In genomic region chr11:100282549-100282948, GRCm38 (mm10) we compare ENCODE assay signal across 9 mouse cellular contexts. TPM values are rescaled to one million over a fixed set of nuclear protein-coding genes. Genes with fewer than 3 reads are reported as not detected.
DNase-seq lines count a peak whose midpoint lies in the region; ATAC-seq and TF ChIP-seq lines count a peak whose summit lies in the region.
"Had no signal": no experiment of that assay in that cellular context is flagged by ENCODE, and none has a peak within 500 bp of the region (broad histone marks: within the 10 kb centered on the region; RNA-seq: fewer than 3 reads in every experiment).

No protein-coding gene starts in this region.

- 23% methylated on average over 10 of the region's 10 CpGs for WGBS in forebrain, embryonic 11.5 days
- 22% methylated on average over 10 of the region's 10 CpGs for WGBS in hindbrain, embryonic 10.5 days
- 25% methylated on average over 10 of the region's 10 CpGs for WGBS in midbrain, embryonic 11.5 days

- no peak overlapping the region for H3K4me2 ChIP-seq in forebrain, embryonic 11.5 days (ENCODE audit: low read depth, low read length, severe bottlenecking)
- no peak overlapping the region for H3K4me2 ChIP-seq in midbrain, embryonic 11.5 days
- H3K4me2 ChIP-seq: limb, embryonic 13.5 days had no signal

- H3K4me1 ChIP-seq in bone marrow macrophage, adult 2 months (ENCODE audit: control insufficient read depth, insufficient read depth, low read length): no peaks in the 10 kb centered on the region
- 0 out of 2 replicates have a peak, but pooled peaks cover 2% of the 10 kb centered on the region for H3K4me1 ChIP-seq in forebrain, embryonic 11.5 days (replicated peaks; ENCODE audit: control insufficient read depth, insufficient read depth, low read length)
- H3K4me1 ChIP-seq in hindbrain, embryonic 10.5 days (replicated peaks): peaks cover 18% of the 10 kb centered on the region
- H3K4me1 ChIP-seq in midbrain, embryonic 11.5 days (ENCODE audit: control insufficient read depth, insufficient read depth, low read length): no peaks in the 10 kb centered on the region
- H3K4me1 ChIP-seq: limb, embryonic 13.5 days had no signal

- peak; percentile 22 for DNase-seq in MEL-GATA-1-ER (ENCODE audit: extremely low read depth, low read depth)
- DNase-seq in forebrain, embryonic 11.5 days (ENCODE audit: low spot score): peak; percentile 91
- peak; percentile 87 for DNase-seq in hindbrain, embryonic 10.5 days (ENCODE audit: low spot score)
- peak; percentile 67 to 79 for DNase-seq in left cerebral cortex, adult 18-20 months (ENCODE audit: low spot score in 2 of 2)
- DNase-seq in midbrain, embryonic 11.5 days (ENCODE audit: low spot score, missing footprints): peak; percentile 98
- peak; percentile 84 for DNase-seq in right cerebral cortex, postnatal 4 days
- DNase-seq in yolk sac, embryonic 10.5 days (ENCODE audit: low spot score): peak; percentile 66

- TF ChIP-seq CTCF in bone marrow macrophage, adult 2 months (IDR thresholded peaks at IDR 0.05; ENCODE audit: low read depth, low read length): peak; percentile 70

- no peak overlapping the region for H3K9ac ChIP-seq in forebrain, embryonic 11.5 days (ENCODE audit: low read length)
- H3K9ac ChIP-seq in midbrain, embryonic 11.5 days (ENCODE audit: low read length): no peak overlapping the region
- H3K9ac ChIP-seq: limb, embryonic 13.5 days had no signal

- no peaks in the 10 kb centered on the region for H3K36me3 ChIP-seq in forebrain, embryonic 11.5 days (ENCODE audit: control insufficient read depth, insufficient read depth, low read length)
- no peaks in the 10 kb centered on the region for H3K36me3 ChIP-seq in hindbrain, embryonic 10.5 days
- H3K36me3 ChIP-seq in midbrain, embryonic 11.5 days (ENCODE audit: control insufficient read depth, insufficient read depth, low read length): no peaks in the 10 kb centered on the region
- H3K36me3 ChIP-seq: limb, embryonic 13.5 days had no signal

- H3K9me3 ChIP-seq in forebrain, embryonic 11.5 days (ENCODE audit: control insufficient read depth, low read length): no peaks in the 10 kb centered on the region
- H3K9me3 ChIP-seq in hindbrain, embryonic 10.5 days: no peaks in the 10 kb centered on the region
- H3K9me3 ChIP-seq in midbrain, embryonic 11.5 days (ENCODE audit: control insufficient read depth, low read length): no peaks in the 10 kb centered on the region
- H3K9me3 ChIP-seq: limb, embryonic 13.5 days had no signal

- ATAC-seq in forebrain, embryonic 11.5 days (replicated peaks; ENCODE audit: low FRiP score): peak; percentile 50; the same call in 1 of the 2 replicates
- ATAC-seq in midbrain, embryonic 11.5 days (ENCODE audit: low FRiP score): peak; percentile 61

- H3K27me3 ChIP-seq in forebrain, embryonic 11.5 days (ENCODE audit: control insufficient read depth, insufficient read depth, low read length): no peaks in the 10 kb centered on the region
- no peaks in the 10 kb centered on the region for H3K27me3 ChIP-seq in hindbrain, embryonic 10.5 days (ENCODE audit: insufficient read depth, poor library complexity, severe bottlenecking)
- H3K27me3 ChIP-seq in midbrain, embryonic 11.5 days (ENCODE audit: control insufficient read depth, insufficient read depth, low read length): no peaks in the 10 kb centered on the region
- H3K27me3 ChIP-seq: limb, embryonic 13.5 days had no signal

- TF ChIP-seq POLR2A in bone marrow macrophage, adult 2 months (IDR thresholded peaks at IDR 0.05; ENCODE audit: borderline replicate concordance, low read depth, low read length): no peak

- H3K27ac ChIP-seq in bone marrow macrophage, adult 2 months (ENCODE audit: insufficient read depth, low read depth, low read length): no peak overlapping the region
- no peak overlapping the region for H3K27ac ChIP-seq in forebrain, embryonic 11.5 days (ENCODE audit: low read depth, low read length)
- peak overlapping the region; percentile 75 for H3K27ac ChIP-seq in hindbrain, embryonic 10.5 days
- no peak overlapping the region for H3K27ac ChIP-seq in midbrain, embryonic 11.5 days (ENCODE audit: low read depth, low read length)
- H3K27ac ChIP-seq: limb, embryonic 13.5 days had no signal

- H3K4me3 ChIP-seq in bone marrow macrophage, adult 2 months (ENCODE audit: insufficient read depth, low read length): no peak overlapping the region
- H3K4me3 ChIP-seq in forebrain, embryonic 11.5 days (ENCODE audit: low read depth, low read length): no peak overlapping the region
- no peak overlapping the region for H3K4me3 ChIP-seq in hindbrain, embryonic 10.5 days
- H3K4me3 ChIP-seq in midbrain, embryonic 11.5 days (ENCODE audit: low read depth, low read length): no peak overlapping the region
- H3K4me3 ChIP-seq: limb, embryonic 13.5 days had no signal

RNA-seq across cellular contexts. Expression of gene Krt42, which starts 12.9 kb away (rescaled TPM):
- polyA plus RNA-seq in bone marrow macrophage, adult 2 months (2012; ENCODE audit: insufficient read depth, insufficient read length, missing spikeins): not detected in 2 replicates
- polyA plus RNA-seq in forebrain, embryonic 11.5 days (2014; fragmentation: Nextera tagmentation; extraction: Ambion mirVana): not detected in 2 replicates
- not detected in 2 replicates for polyA plus RNA-seq in hindbrain, embryonic 10.5 days (2016; fragmentation: Nextera tagmentation; extraction: Ambion mirVana)
- under 1 TPM in 1 of 2 experiments, not detected in 1; 0.35 TPM for total RNA-seq in left cerebral cortex, adult 18-20 months (2021)
- not detected in 2 replicates for polyA plus RNA-seq in midbrain, embryonic 11.5 days (2014; fragmentation: Nextera tagmentation; extraction: Ambion mirVana)
- polyA plus RNA-seq: limb, embryonic 13.5 days had no signal

RNA-seq across cellular contexts. Expression of gene Krt17, which starts 21.7 kb away (rescaled TPM):
- not detected in 2 replicates for polyA plus RNA-seq in bone marrow macrophage, adult 2 months (2012; ENCODE audit: insufficient read depth, insufficient read length, missing spikeins)
- polyA plus RNA-seq in forebrain, embryonic 11.5 days (2014; fragmentation: Nextera tagmentation; extraction: Ambion mirVana): not detected in 2 replicates
- polyA plus RNA-seq in hindbrain, embryonic 10.5 days (2016; fragmentation: Nextera tagmentation; extraction: Ambion mirVana): 0.16 TPM in 1 of 2 replicates, not detected in the other
- total RNA-seq in left cerebral cortex, adult 18-20 months (2021): under 1 TPM in 1 of 2 experiments, not detected in 1; 0.28 TPM
- 0.21 TPM in 1 of 2 replicates, not detected in the other for polyA plus RNA-seq in midbrain, embryonic 11.5 days (2014; fragmentation: Nextera tagmentation; extraction: Ambion mirVana)

RNA-seq across cellular contexts. Expression of gene Krt16, which starts 33.8 kb away (rescaled TPM):
- polyA plus RNA-seq in bone marrow macrophage, adult 2 months (2012; ENCODE audit: insufficient read depth, insufficient read length, missing spikeins): not detected in 2 replicates
- polyA plus RNA-seq in forebrain, embryonic 11.5 days (2014; fragmentation: Nextera tagmentation; extraction: Ambion mirVana): not detected in 2 replicates
- not detected in 2 replicates for polyA plus RNA-seq in hindbrain, embryonic 10.5 days (2016; fragmentation: Nextera tagmentation; extraction: Ambion mirVana)
- not detected for total RNA-seq in left cerebral cortex, adult 18-20 months (2021)
- not detected in 2 replicates for polyA plus RNA-seq in midbrain, embryonic 11.5 days (2014; fragmentation: Nextera tagmentation; extraction: Ambion mirVana)

RNA-seq across cellular contexts. Expression of gene Eif1, which starts 37.1 kb away (rescaled TPM):
- 922 and 1,042 TPM in 2 replicates for polyA plus RNA-seq in bone marrow macrophage, adult 2 months (2012; ENCODE audit: insufficient read depth, insufficient read length, missing spikeins)
- polyA plus RNA-seq in forebrain, embryonic 11.5 days (2014; fragmentation: Nextera tagmentation; extraction: Ambion mirVana): 1,675 and 1,791 TPM in 2 replicates
- polyA plus RNA-seq in hindbrain, embryonic 10.5 days (2016; fragmentation: Nextera tagmentation; extraction: Ambion mirVana): 1,728 and 1,735 TPM in 2 replicates
- total RNA-seq in left cerebral cortex, adult 18-20 months (2021): 100 to 1,000 TPM; 831 to 849 TPM
- polyA plus RNA-seq in midbrain, embryonic 11.5 days (2014; fragmentation: Nextera tagmentation; extraction: Ambion mirVana): 1,701 and 1,853 TPM in 2 replicates

RNA-seq across cellular contexts. Expression of gene Gast, which starts 51.7 kb away (rescaled TPM):
- not detected in 2 replicates for polyA plus RNA-seq in bone marrow macrophage, adult 2 months (2012; ENCODE audit: insufficient read depth, insufficient read length, missing spikeins)
- 0.69 and 0.79 TPM in 2 replicates for polyA plus RNA-seq in forebrain, embryonic 11.5 days (2014; fragmentation: Nextera tagmentation; extraction: Ambion mirVana)
- 0.90 TPM in 1 of 2 replicates, not detected in the other for polyA plus RNA-seq in hindbrain, embryonic 10.5 days (2016; fragmentation: Nextera tagmentation; extraction: Ambion mirVana)
- total RNA-seq in left cerebral cortex, adult 18-20 months (2021): not detected
- polyA plus RNA-seq in midbrain, embryonic 11.5 days (2014; fragmentation: Nextera tagmentation; extraction: Ambion mirVana): 0.68 and 0.79 TPM in 2 replicates
- polyA plus RNA-seq: limb, embryonic 13.5 days had no signal

Comparison
In these comparisons a context has a peak if more than half of its experiments do, and no peak if none do; other contexts are left out.
1. DNase-seq: peak in every context shown above with its lines; median percentile 98 in midbrain, embryonic 11.5 days; 91 in forebrain, embryonic 11.5 days; 87 in hindbrain, embryonic 10.5 days; 84 in right cerebral cortex, postnatal 4 days; 73 in left cerebral cortex, adult 18-20 months; 66 in yolk sac, embryonic 10.5 days; 22 in MEL-GATA-1-ER.